Mouse (Mus musculus): ENCODE data around the gene Saal1. TPM values are rescaled to one million over a fixed set of nuclear protein-coding genes. Genes with fewer than 3 reads are reported as not detected.

Saal1 gene
- polyA plus RNA-seq, 1 experiment from 2014 or later, result 9.5 TPM

DNA sequence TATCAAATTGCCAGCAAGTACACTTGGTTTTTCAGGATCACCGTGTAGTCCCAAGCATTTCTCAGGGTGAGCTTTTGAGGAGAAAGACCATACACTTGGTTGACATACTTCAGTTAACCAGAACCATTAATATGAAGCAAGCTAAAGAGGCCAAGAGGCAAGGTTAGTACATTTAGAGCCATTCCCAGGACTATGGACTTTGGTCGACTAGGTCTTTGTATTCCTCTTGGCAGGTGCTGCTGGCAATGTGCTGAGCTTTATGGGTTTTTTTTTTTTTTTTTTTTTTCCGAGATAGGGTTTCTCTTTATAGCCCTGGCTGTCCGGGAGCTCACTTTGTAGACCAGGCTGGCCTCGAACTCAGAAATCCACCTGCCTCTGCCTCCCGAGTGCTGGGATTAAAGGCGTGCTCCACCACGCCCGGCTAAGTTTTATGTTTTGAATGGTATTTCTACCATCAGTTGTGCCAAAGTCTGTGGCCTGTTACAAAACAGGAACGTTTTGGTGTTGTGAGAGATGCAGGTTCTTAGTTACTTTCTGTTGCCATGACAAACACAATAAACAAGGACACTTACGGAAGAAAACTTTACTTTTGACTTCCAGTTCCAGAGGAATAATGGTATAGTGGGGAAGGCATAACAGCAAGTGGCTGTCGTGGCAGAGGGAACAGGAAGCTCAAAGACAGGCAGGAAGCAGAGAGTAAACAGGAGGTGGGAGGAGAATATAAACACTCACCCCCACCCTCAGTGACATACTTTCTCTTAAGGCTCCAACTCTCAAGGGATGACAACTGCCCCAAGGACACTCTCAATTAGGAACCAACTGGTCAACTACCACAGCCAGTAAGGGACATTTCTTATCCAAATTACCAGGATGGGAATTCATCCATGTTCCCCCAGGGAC, 28.3 kb upstream of the Saal1 start:
- Histone ChIP-seq H3K9me3 (ENCODE audit: low read length) (no peaks in the 10 kb centered on the region), H3K36me3 (ENCODE audit: insufficient read depth, low read length) (no peaks in the 10 kb centered on the region), H3K27me3 (replicated peaks; ENCODE audit: insufficient read depth, low read length) (no peaks in the 10 kb centered on the region), H3K9ac (replicated peaks; ENCODE audit: low read depth) (no peak overlapping the region), H3K4me1 (ENCODE audit: insufficient read depth, low read depth, low read length) (no peaks in the 10 kb centered on the region), H3K4me2 (replicated peaks; ENCODE audit: low read depth, low read length) (no peak overlapping the region), H3K27ac (ENCODE audit: low read length) (no peak overlapping the region), H3K4me3 (ENCODE audit: low read depth, low read length) (no peak overlapping the region)
- 62% methylated on average over 12 of the region's 12 CpGs for WGBS
- ATAC-seq (peak; percentile 80), DNase-seq (ENCODE audit: low spot score) (peak; percentile 53)
- peak; percentile 76; the same call in 1 of the 2 replicates for TF ChIP-seq EP300 (IDR thresholded peaks at IDR 0.05)
- no peak for TF ChIP-seq CTCF (IDR thresholded peaks at IDR 0.05)

DNA sequence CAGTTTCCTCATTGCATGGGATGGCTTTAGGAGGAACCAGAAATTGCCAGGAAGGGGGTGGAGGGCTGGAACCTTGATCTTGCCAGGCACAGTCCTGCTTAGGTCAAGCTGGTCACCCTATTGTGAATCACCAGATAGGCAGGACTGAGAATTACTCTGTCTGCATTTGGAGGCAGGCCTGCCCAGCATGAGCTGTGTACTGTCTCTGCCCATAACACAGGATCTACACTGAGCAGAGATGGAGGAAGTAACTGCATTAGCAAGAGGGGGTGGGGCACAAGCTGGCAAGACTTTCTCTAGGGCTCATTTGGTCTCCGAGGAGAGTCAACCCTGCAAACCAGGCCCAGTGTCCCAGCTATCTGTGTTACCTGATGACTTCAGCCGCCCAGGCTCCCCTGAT, 24.5 kb upstream of the Saal1 start:
- DNase-seq (ENCODE audit: low spot score) (no peak), ATAC-seq (no peak)
- Histone ChIP-seq H3K9ac (replicated peaks; ENCODE audit: low read depth) (no peak overlapping the region), H3K27me3 (replicated peaks; ENCODE audit: insufficient read depth, low read length) (no peaks in the 10 kb centered on the region), H3K4me2 (replicated peaks; ENCODE audit: low read depth, low read length) (no peak overlapping the region), H3K36me3 (ENCODE audit: insufficient read depth, low read length) (no peaks in the 10 kb centered on the region), H3K27ac (ENCODE audit: low read length) (no peak overlapping the region), H3K4me1 (ENCODE audit: insufficient read depth, low read depth, low read length) (no peaks in the 10 kb centered on the region), H3K4me3 (ENCODE audit: low read depth, low read length) (no peak overlapping the region), H3K9me3 (ENCODE audit: low read length) (no peaks in the 10 kb centered on the region)
- TF ChIP-seq CTCF (IDR thresholded peaks at IDR 0.05), result no peak
- no peak for TF ChIP-seq EP300 (IDR thresholded peaks at IDR 0.05)
- WGBS, result 82% methylated on average over 2 of the region's 2 CpGs

DNA sequence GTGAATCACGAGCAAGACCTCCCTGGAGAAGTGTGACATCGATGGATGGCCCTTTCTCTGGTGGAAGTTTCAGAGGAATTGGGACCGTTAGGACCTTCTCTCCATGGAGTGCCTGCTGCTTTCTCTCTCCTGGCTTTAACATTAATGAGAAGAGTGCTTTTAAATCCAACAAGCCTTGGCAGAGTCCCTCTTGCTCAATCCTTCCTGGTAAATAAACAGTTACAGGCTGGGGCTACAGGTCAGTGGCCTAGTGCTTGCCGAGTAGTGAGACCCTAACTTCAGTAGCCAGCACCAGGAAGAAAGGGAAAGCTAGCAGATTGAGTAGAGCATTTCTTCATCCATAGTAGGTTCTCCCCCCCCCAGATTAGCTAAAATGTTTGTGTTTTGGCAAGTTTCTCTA, 22.0 kb upstream of the Saal1 start, which contains the start of gene Saa4:
Gene Saa4, minus strand, starts transcription at position 146 of the 400 bp plus-strand sequence.
- Histone ChIP-seq H3K9ac (replicated peaks; ENCODE audit: low read depth) (no peak within 1 kb of the TSS), H3K27me3 (replicated peaks; ENCODE audit: insufficient read depth, low read length) (no peaks in the 10 kb centered on the region), H3K4me2 (replicated peaks; ENCODE audit: low read depth, low read length) (no peak within 1 kb of the TSS), H3K36me3 (ENCODE audit: insufficient read depth, low read length) (no peaks in the 10 kb centered on the region), H3K27ac (ENCODE audit: low read length) (no peak within 1 kb of the TSS), H3K9me3 (ENCODE audit: low read length) (no peaks in the 10 kb centered on the region), H3K4me3 (ENCODE audit: low read depth, low read length) (no peak within 1 kb of the TSS), H3K4me1 (ENCODE audit: insufficient read depth, low read depth, low read length) (no peaks in the 10 kb centered on the region)
- 64% methylated on average over 4 of the region's 4 CpGs for WGBS
- no peak for DNase-seq (ENCODE audit: low spot score)
- TF ChIP-seq CTCF (IDR thresholded peaks at IDR 0.05) (no peak), EP300 (IDR thresholded peaks at IDR 0.05) (no peak)
- ATAC-seq, result no peak

DNA sequence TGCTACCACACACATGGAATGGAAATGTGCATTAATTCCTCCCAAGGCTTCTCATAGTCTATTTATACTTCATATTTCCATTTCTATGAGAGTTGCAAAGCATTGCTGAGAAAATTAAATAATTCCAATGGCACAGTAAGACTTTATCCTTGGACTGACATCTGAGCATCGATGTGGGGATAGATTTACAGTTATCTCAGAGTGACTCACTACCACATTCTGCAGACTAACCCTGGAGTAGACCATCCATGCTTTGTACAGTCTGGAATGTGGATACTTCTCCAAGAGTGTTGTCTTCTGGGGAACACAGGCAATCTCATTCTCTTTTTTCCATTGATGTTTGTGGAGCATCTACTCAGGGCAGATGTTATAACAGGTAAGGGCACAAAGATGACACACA, 17.1 kb upstream of the Saal1 start:
- H3K4me1 ChIP-seq (ENCODE audit: insufficient read depth, low read depth, low read length), result no peaks in the 10 kb centered on the region
- DNase-seq (ENCODE audit: low spot score), result no peak
- H3K4me2 ChIP-seq (replicated peaks; ENCODE audit: low read depth, low read length), result no peak overlapping the region
- H3K27me3 ChIP-seq (replicated peaks; ENCODE audit: insufficient read depth, low read length), result no peaks in the 10 kb centered on the region
- no peak for TF ChIP-seq EP300 (IDR thresholded peaks at IDR 0.05)
- WGBS, result 88% methylated on average over 1 of the region's 1 CpGs
- no peak overlapping the region for H3K9ac ChIP-seq (replicated peaks; ENCODE audit: low read depth)
- no peak overlapping the region for H3K27ac ChIP-seq (ENCODE audit: low read length)
- no peaks in the 10 kb centered on the region for H3K9me3 ChIP-seq (ENCODE audit: low read length)
- no peaks in the 10 kb centered on the region for H3K36me3 ChIP-seq (ENCODE audit: insufficient read depth, low read length)
- ATAC-seq, result no peak
- no peak overlapping the region for H3K4me3 ChIP-seq (ENCODE audit: low read depth, low read length)

DNA sequence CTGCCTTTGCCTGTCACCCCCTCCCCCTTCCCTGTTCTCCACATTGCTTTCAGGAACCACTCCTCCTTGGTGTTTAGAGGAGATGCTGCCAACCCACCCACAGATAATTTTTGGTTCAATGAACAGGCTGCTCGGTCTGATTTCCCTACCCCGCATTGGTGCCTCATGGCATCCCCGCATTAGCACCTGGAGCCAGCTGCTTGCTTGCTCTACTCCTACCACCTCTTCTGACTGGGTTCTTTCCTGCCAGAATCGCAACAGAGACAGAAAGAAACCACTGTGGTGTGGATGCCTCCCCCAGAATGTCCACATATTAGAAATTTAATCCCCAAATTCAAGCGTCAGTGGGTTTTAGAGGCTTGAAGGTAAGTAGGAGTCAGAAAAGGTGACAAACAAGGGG, 13.9 kb upstream of the Saal1 start:
- H3K4me2 ChIP-seq (replicated peaks; ENCODE audit: low read depth, low read length), result no peak overlapping the region
- 72% methylated on average over 5 of the region's 5 CpGs for WGBS
- H3K4me1 ChIP-seq (ENCODE audit: insufficient read depth, low read depth, low read length), result peaks cover 9% of the 10 kb centered on the region
- no peak overlapping the region for H3K9ac ChIP-seq (replicated peaks; ENCODE audit: low read depth)
- DNase-seq (ENCODE audit: low spot score) (no peak), ATAC-seq (no peak)
- no peaks in the 10 kb centered on the region for H3K36me3 ChIP-seq (ENCODE audit: insufficient read depth, low read length)
- no peak overlapping the region for H3K4me3 ChIP-seq (ENCODE audit: low read depth, low read length)
- no peaks in the 10 kb centered on the region for H3K9me3 ChIP-seq (ENCODE audit: low read length)
- no peaks in the 10 kb centered on the region for H3K27me3 ChIP-seq (replicated peaks; ENCODE audit: insufficient read depth, low read length)
- no peak overlapping the region for H3K27ac ChIP-seq (ENCODE audit: low read length)
- TF ChIP-seq EP300 (IDR thresholded peaks at IDR 0.05) (no peak), CTCF (IDR thresholded peaks at IDR 0.05) (no peak)

DNA sequence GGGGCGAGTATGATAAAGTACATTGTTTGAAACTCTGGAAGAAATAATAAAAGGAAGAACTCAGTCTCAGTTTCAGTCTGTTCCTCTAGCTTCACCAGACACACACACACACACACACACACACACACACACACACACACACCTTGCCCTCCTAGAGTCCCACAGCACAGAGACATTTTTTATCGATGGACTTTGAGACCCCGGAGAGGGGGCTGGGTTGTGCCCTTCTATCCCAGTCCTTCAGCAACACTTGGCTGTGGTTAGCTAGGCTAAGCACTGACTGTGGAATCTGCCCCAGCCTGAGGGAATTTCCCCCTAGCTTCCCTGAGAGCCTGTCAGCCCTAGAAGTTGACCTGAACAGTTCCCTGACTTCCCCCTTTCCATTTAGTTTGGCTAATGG, 13.4 kb upstream of the Saal1 start:
- DNase-seq (ENCODE audit: low spot score) (no peak), ATAC-seq (no peak)
- Histone ChIP-seq H3K9ac (replicated peaks; ENCODE audit: low read depth) (no peak overlapping the region), H3K4me3 (ENCODE audit: low read depth, low read length) (no peak overlapping the region), H3K36me3 (ENCODE audit: insufficient read depth, low read length) (no peaks in the 10 kb centered on the region), H3K27ac (ENCODE audit: low read length) (no peak overlapping the region), H3K9me3 (ENCODE audit: low read length) (no peaks in the 10 kb centered on the region), H3K27me3 (replicated peaks; ENCODE audit: insufficient read depth, low read length) (no peaks in the 10 kb centered on the region), H3K4me1 (ENCODE audit: insufficient read depth, low read depth, low read length) (peaks cover 14% of the 10 kb centered on the region), H3K4me2 (replicated peaks; ENCODE audit: low read depth, low read length) (no peak overlapping the region)
- WGBS, result 77% methylated on average over 3 of the region's 3 CpGs
- no peak for TF ChIP-seq CTCF (IDR thresholded peaks at IDR 0.05)
- TF ChIP-seq EP300 (IDR thresholded peaks at IDR 0.05), result no peak
